Mouse (Mus musculus) cortical plate, adult 2 months (tissue): ENCODE measurements around the gene Mocs2.

Experiments used
- CTCF ChIP-seq: fragments of 200-500 bp; IDR thresholded peaks from 2 replicates; pipeline ENCODE4 v1.5.1; 2011; ENCODE audit warnings: mild to moderate bottlenecking, control low read depth, low read length; ENCODE audit not compliant: insufficient read depth; ENCODE audit errors: extremely low read depth
- POLR2A ChIP-seq: fragments of 200-500 bp; IDR thresholded peaks from 2 replicates; pipeline ENCODE4 v1.6.1; 2011; ENCODE audit warnings: mild to moderate bottlenecking, low read length, control low read depth; ENCODE audit not compliant: insufficient read depth; ENCODE audit errors: extremely low read depth

GRCm38 (mm10) chr13:114793250-114794030 lies 24.6 kb upstream of the Mocs2 start:
- TF ChIP-seq POLR2A (no peak), CTCF (peak; percentile 44; the same call in 1 of the 2 replicates)
